Mouse (Mus musculus) limb, embryonic 14.5 days (tissue): ENCODE results near the gene Rad51b. TPM values are rescaled to one million over a fixed set of nuclear protein-coding genes. Genes with fewer than 3 reads are reported as not detected.
A peak's percentile ranks its signal among the peaks of the same experiment; 100 is the strongest.

Experiments used
- ATAC-seq: fragments of 200-750 bp; cut with Nextera tagmentation; 2 replicates; pipeline ENCODE4 v1.8.0; 2017; ENCODE audit warnings: low read depth, moderate number of reproducible peaks, moderate TSS enrichment; ENCODE audit not compliant: low FRiP score
- DNase-seq: peaks from one replicate; pipeline ENCODE4 v3.0.0-alpha.2; 2015; ENCODE audit warnings: low spot score
- H3K27ac ChIP-seq: fragments of 300-500 bp; sonication (generic); replicated peaks from 2 replicates; pipeline ENCODE4 v1.5.1; 2014; ENCODE audit warnings: low read depth, mild to moderate bottlenecking, low read length, moderate library complexity, mixed read lengths
- H3K27me3 ChIP-seq: fragments of 300-500 bp; sonication (generic); 2 replicates; pipeline ENCODE4 v1.6.1; 2014; ENCODE audit warnings: low read length, mixed read lengths; ENCODE audit not compliant: control insufficient read depth, insufficient read depth
- H3K36me3 ChIP-seq: fragments of 300-500 bp; sonication (generic); 2 replicates; pipeline ENCODE4 v1.6.1; 2014; ENCODE audit warnings: mild to moderate bottlenecking, low read length, moderate library complexity, mixed read lengths; ENCODE audit not compliant: control insufficient read depth, insufficient read depth
- H3K4me1 ChIP-seq: fragments of 300-500 bp; sonication (generic); 2 replicates; pipeline ENCODE4 v1.6.1; 2014; ENCODE audit warnings: antibody characterized with exemption, low read length, mixed read lengths; ENCODE audit not compliant: control insufficient read depth, insufficient read depth
- H3K4me2 ChIP-seq: fragments of 300-500 bp; sonication (generic); replicated peaks from 2 replicates; pipeline ENCODE4 v1.6.1; 2014; ENCODE audit warnings: low read depth, mild to moderate bottlenecking, low read length, moderate library complexity; ENCODE audit not compliant: severe bottlenecking
- H3K4me3 ChIP-seq: fragments of 300-500 bp; sonication (generic); replicated peaks from 2 replicates; pipeline ENCODE4 v1.5.1; 2014; ENCODE audit warnings: low read length
- H3K9ac ChIP-seq: fragments of 300-500 bp; sonication (generic); 2 replicates; pipeline ENCODE4 v1.6.1; 2014; ENCODE audit warnings: mild to moderate bottlenecking, low read depth, low read length, moderate library complexity; ENCODE audit not compliant: severe bottlenecking
- H3K9me3 ChIP-seq: fragments of 300-500 bp; sonication (generic); 2 replicates; pipeline ENCODE4 v1.6.1; 2016; ENCODE audit warnings: low read length; ENCODE audit not compliant: control insufficient read depth
- POLR2A ChIP-seq: fragments of 200-500 bp; IDR thresholded peaks from 2 replicates; pipeline ENCODE4 v1.8.0; 2012; ENCODE audit warnings: inconsistent platforms, mild to moderate bottlenecking, moderate library complexity, borderline replicate concordance; ENCODE audit not compliant: insufficient read depth, insufficient read length; ENCODE audit errors: extremely low read depth
- WGBS: fragments of 180-500 bp; shearing (Covaris S2); extraction: QIAGEN DNeasy Blood & Tissue Kit; methylation state at CpG from one replicate; pipeline ENCODE4 v1.1.7; 2014; 5-methylcytosine and 5-hydroxymethylcytosine counted together
- polyA plus RNA-seq, 2 experiments: library from polyadenylated mRNA; depleted of rRNA in 1 of 2; stranded (reverse) in 1 of 2; unstranded in 1 of 2; fragments of >200 nt; fragmentation: Nextera tagmentation in 1 of 2; extraction: Ambion mirVana in 1 of 2; gene quantifications; 2 replicates each; pipeline versions ENCODE4 v1.2.1 to v1.2.3; 2012 to 2014

Rad51b gene
- polyA plus RNA-seq, 2 experiments, result 3.2 to 5.7 TPM

DNA sequence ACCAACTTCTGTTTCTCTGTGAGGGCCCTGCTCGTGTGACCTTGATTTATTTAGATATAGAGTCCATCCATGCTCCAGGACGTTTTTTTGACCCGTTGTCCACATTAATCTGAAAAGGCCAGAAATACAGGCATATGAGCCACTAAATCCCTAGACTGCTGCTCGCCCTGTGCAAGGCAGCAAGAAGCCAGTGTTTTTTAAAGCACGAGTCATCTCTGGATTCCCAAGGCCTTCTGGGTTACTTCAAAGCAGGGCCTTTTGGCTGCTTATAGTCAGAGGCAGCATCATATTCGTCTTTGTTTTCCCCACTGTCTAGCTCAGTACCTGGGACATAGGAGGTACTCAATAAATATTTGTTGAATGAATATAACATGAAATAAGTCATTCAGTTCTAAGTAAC is 492.4 kb downstream of the Rad51b start:
- ATAC-seq (no peak), DNase-seq (no peak)
- H3K9me3 ChIP-seq, result no peaks in the 10 kb centered on the region
- no peak overlapping the region for H3K4me2 ChIP-seq
- no peaks in the 10 kb centered on the region for H3K27me3 ChIP-seq
- no peak overlapping the region for H3K27ac ChIP-seq
- H3K9ac ChIP-seq, result no peak overlapping the region
- WGBS, result 75% methylated on average over 6 of the region's 6 CpGs
- H3K36me3 ChIP-seq, result no peaks in the 10 kb centered on the region
- no peak overlapping the region for H3K4me3 ChIP-seq
- no peaks in the 10 kb centered on the region for H3K4me1 ChIP-seq
- no peak for TF ChIP-seq POLR2A

DNA sequence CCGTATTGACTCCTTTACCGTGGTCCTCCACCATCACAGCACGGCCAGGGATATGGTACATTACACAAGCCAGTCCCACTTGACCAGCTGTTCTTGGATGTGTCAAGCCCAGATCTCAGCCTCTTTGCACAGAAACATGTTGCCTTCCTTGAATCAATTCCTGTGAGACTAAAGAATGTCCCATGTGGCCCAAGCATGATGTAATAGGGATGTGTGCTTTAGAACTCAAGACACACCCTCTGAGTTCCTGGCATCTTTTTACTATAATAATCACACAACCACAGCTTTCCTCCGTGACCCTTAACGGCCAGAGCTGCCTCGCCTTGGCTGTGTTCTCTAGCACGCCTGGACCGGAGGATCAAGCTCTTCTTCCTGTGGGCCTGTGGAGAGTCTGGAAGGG is 496.3 kb downstream of the Rad51b start:
- TF ChIP-seq POLR2A, result no peak
- Histone ChIP-seq H3K27me3 (no peaks in the 10 kb centered on the region), H3K4me1 (0 out of 2 replicates have a peak, but pooled peaks cover 4% of the 10 kb centered on the region), H3K4me3 (no peak overlapping the region), H3K9me3 (no peaks in the 10 kb centered on the region), H3K9ac (no peak overlapping the region), H3K27ac (no peak overlapping the region), H3K4me2 (no peak overlapping the region), H3K36me3 (no peaks in the 10 kb centered on the region)
- 62% methylated on average over 8 of the region's 8 CpGs for WGBS
- ATAC-seq (no peak), DNase-seq (no peak)

DNA sequence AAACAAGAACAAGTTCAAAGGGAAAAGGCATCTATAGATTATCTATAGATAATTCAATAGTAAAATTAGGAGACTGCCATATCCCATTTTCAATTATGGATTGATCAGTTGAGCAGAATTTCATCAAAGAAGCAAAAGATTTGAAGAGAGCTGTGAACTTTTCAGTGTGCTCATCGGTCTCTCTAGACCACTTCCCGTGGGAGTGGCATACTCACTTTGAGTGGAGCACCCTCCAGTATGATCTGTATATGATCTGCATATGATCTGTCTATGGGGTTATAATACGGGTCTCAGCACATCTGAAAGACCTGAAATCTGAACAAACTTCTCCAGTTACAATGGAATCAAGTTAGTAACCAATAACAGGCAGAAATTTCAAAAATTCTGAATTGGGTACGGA is 497.7 kb downstream of the Rad51b start:
- Histone ChIP-seq H3K9ac (no peak overlapping the region), H3K36me3 (no peaks in the 10 kb centered on the region), H3K4me3 (no peak overlapping the region), H3K27me3 (no peaks in the 10 kb centered on the region), H3K9me3 (no peaks in the 10 kb centered on the region), H3K4me1 (0 out of 2 replicates have a peak, but pooled peaks cover 4% of the 10 kb centered on the region), H3K27ac (no peak overlapping the region), H3K4me2 (no peak overlapping the region)
- no peak for ATAC-seq
- WGBS, result 93% methylated on average over 4 of the region's 4 CpGs
- TF ChIP-seq POLR2A, result no peak
- DNase-seq, result no peak

DNA sequence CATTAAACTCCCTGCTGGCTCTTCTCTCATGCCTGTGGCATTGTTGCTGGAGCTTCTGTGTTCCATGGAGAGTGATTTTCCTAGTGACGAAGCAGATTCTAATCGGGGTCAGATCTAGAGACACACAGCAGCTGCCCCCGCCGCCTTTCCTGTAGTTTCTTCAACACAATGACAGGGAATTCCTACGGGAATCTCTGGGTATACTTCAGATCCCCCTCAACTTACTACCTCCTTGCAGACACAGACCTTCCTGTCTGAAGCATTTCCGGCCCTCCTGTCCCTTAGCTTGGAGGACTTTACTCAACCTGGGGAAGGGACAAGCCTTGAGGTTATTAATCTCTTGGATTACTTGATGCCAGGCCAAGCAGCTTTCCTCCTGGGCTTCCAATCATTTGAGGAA is 499.2 kb downstream of the Rad51b start:
- no peaks in the 10 kb centered on the region for H3K36me3 ChIP-seq
- ATAC-seq, result no peak
- no peak overlapping the region for H3K9ac ChIP-seq
- WGBS, result 69% methylated on average over 6 of the region's 6 CpGs
- no peaks in the 10 kb centered on the region for H3K9me3 ChIP-seq
- no peaks in the 10 kb centered on the region for H3K27me3 ChIP-seq
- DNase-seq, result no peak
- no peak overlapping the region for H3K27ac ChIP-seq
- TF ChIP-seq POLR2A, result no peak
- H3K4me3 ChIP-seq, result no peak overlapping the region
- no peak overlapping the region for H3K4me2 ChIP-seq
- H3K4me1 ChIP-seq, result 0 out of 2 replicates have a peak, but pooled peaks cover 4% of the 10 kb centered on the region

DNA sequence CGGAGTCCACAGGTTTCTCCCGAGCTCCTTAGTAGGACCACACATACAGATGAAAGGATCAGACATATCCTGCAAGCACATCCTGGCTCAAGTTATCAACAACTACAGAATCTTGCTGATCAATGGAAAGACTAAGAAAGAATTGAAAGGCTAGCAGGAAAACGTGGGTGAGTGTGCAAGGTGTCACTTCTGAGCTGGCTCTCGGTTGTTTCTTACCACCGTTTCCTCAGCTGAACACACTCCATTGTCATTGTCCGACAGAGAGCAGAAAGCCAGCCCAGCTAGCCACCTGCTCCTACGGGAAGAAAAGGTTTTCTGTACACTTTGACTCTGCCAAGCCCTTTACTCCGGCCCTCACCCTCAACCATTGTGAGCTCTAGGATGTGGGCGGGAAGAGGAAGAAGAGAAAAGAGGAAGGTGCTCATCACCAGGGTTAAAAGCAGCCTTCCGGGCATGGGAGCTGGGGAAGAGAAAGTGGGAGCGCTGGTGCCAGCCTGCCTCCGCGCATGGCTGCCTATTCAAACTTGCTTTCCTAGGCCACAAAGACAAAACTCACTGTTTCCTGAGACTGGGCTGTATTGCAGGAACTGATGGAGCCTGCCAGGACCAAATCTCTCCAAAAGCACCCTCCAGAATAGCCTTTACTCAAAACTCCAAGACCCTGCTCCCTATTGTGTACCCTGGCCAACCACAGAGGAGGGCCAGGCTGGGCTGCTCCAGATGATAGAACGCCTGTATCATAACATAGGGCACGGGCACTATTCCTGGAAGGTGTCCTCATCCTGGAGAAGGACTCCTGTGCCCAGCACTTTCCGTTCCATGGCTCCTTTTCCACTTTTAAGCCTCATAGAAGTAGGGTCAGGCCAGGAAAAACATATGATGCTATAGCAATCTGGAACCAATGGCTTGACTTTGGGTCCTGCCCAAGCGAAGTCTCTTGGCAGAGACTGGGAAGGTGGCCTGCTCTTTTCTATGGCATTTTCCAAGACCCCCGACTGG is 500.0 kb downstream of the Rad51b start:
- 85% methylated on average over 18 of the region's 18 CpGs for WGBS

More for the DNA sequence above, 500.0 kb downstream of the Rad51b start:
- H3K36me3 ChIP-seq, result no peaks in the 10 kb centered on the region
- H3K9me3 ChIP-seq, result no peaks in the 10 kb centered on the region
- H3K27ac ChIP-seq, result peak overlapping the region; percentile 6; the same call in 1 of the 2 replicates
- no peaks in the 10 kb centered on the region for H3K27me3 ChIP-seq
- H3K9ac ChIP-seq, result no peak overlapping the region
- no peak overlapping the region for H3K4me3 ChIP-seq
- TF ChIP-seq POLR2A, result no peak
- no peak for DNase-seq
- H3K4me1 ChIP-seq, result 0 out of 2 replicates have a peak, but pooled peaks cover 4% of the 10 kb centered on the region
- no peak overlapping the region for H3K4me2 ChIP-seq
- ATAC-seq, result no peak
